Mouse (Mus musculus): ENCODE results near the gene Myoz1. TPM values are rescaled to one million over a fixed set of nuclear protein-coding genes. Genes with fewer than 3 reads are reported as not detected.
"Not testable (repeated sequence)": the region's sequence is repeated elsewhere in the genome, so short reads cannot be mapped to it uniquely, and the experiment has no call there.

The Myoz1 gene
- polyA plus RNA-seq (2016; fragmentation: Nextera tagmentation; extraction: Ambion mirVana): 0.45 and 0.63 TPM in 2 replicates

- Histone ChIP-seq H3K9me3 (no peaks in the 10 kb centered on the region), H3K9ac (no peak within 1 kb of the TSS), H3K4me1 (no peaks in the 10 kb centered on the region; the same call in 1 of the 2 replicates), H3K27ac (no peak within 1 kb of the TSS), H3K4me2 (replicated peaks) (no peak within 1 kb of the TSS), H3K27me3 (no peaks in the 10 kb centered on the region), H3K36me3 (no peaks in the 10 kb centered on the region), H3K4me3 (no peak within 1 kb of the TSS)
- 32% methylated on average over 11 of the region's 11 CpGs for WGBS
- no peak for ATAC-seq (ENCODE audit: insufficient number of reproducible peaks, insufficient read depth, low FRiP score, low TSS enrichment)
These were observed at the start of gene Myoz1 for GRCm38 (mm10) chr14:20656361-20656760. Gene Myoz1 (minus strand): TSS chr14:20656540.

DNA sequence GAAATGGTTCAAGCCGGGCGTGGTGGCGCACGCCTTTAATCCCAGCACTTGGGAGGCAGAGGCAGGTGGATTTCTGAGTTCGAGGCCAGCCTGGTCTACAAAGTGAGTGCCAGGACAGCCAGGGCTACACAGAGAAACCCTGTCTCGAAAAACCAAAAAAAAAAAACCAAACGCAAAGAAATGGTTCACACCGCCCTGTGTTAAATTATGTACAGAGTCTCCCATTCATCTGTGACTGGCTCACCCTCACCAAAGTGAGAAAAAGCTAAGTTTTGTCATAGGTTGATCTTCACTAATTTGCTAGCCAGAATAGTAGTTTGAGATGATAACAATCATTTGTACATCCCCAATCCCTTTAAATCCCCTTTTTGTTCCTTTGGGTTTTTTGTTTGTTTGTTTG, 47.1 kb upstream of the Myoz1 start:
- H3K9me3 ChIP-seq; ATAC-seq (ENCODE audit: insufficient number of reproducible peaks, insufficient read depth, low FRiP score, low TSS enrichment); H3K27me3 ChIP-seq: not testable (repeated sequence)
- H3K36me3 ChIP-seq: peaks cover 12% of the 10 kb centered on the region
- H3K4me2 ChIP-seq (replicated peaks): peak overlapping the region; percentile 59
- H3K4me3 ChIP-seq: peak overlapping the region; percentile 60
- peak overlapping the region; percentile 89 for H3K27ac ChIP-seq
- H3K9ac ChIP-seq: peak overlapping the region; percentile 73
- H3K4me1 ChIP-seq: peaks cover 13% of the 10 kb centered on the region
- WGBS: 12% methylated on average over 8 of the region's 8 CpGs

DNA sequence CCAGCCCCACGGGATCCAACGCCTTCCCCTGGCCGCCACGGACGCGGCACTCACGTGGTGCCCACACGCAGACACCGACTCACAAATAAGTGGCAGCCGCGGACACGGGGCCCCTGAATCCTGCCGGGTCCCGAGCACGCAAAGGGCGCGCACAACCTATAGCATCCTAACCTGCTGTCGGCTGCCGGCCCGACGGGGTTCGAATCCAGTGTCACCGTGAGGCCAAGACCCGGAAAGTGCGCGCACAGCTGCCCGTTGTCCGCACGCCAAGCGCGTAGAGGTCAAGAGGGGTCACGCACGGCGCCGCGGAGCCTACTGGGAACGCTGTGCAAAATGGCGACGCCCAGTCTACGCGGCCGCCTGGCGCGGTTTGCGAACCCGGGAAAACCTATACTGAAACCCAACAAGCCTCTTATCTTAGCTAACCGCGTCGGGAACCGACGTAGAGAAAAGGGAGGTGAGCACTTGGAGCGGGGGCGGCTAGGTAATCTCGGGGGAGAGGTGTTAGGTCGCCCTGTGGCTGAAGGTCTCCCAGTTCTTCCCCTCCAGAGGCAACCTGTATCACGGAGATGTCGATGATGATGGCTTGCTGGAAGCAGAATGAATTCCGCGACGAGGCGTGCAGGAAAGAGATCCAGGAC, 46.5 kb upstream of the Myoz1 start, which contains the start of gene Chchd1:
Gene Chchd1, plus strand, starts transcription at position 266 of the 641 bp plus-strand sequence.
- H3K4me2 ChIP-seq (replicated peaks): peak within 1 kb of the TSS; percentile 59
- H3K27me3 ChIP-seq: no peaks in the 10 kb centered on the region
- H3K4me3 ChIP-seq: peak within 1 kb of the TSS; percentile 60
- peaks cover 12% of the 10 kb centered on the region for H3K36me3 ChIP-seq
- H3K4me1 ChIP-seq: peaks cover 17% of the 10 kb centered on the region
- WGBS: under 1% methylated on average over 61 of the region's 61 CpGs
- no peaks in the 10 kb centered on the region for H3K9me3 ChIP-seq
- ATAC-seq (ENCODE audit: insufficient number of reproducible peaks, insufficient read depth, low FRiP score, low TSS enrichment): 0 out of 2 replicates have a peak, but pooled peaks have one; percentile 36
- H3K27ac ChIP-seq: peak within 1 kb of the TSS; percentile 89
- H3K9ac ChIP-seq: peak within 1 kb of the TSS; percentile 73

- ATAC-seq (ENCODE audit: insufficient number of reproducible peaks, insufficient read depth, low FRiP score, low TSS enrichment): 0 out of 2 replicates have a peak, but pooled peaks have one; percentile 18
- H3K4me3 ChIP-seq: peak overlapping the region; percentile 60
- no peaks in the 10 kb centered on the region for H3K27me3 ChIP-seq
- H3K36me3 ChIP-seq: peaks cover 12% of the 10 kb centered on the region
- H3K9ac ChIP-seq: peak overlapping the region; percentile 73
- peaks cover 20% of the 10 kb centered on the region for H3K4me1 ChIP-seq
- WGBS: 14% methylated on average over 15 of the region's 15 CpGs
- peak overlapping the region; percentile 89 for H3K27ac ChIP-seq
- peak overlapping the region; percentile 59 for H3K4me2 ChIP-seq (replicated peaks)
- H3K9me3 ChIP-seq: no peaks in the 10 kb centered on the region
These were observed 45.9 kb upstream of the Myoz1 start for GRCm38 (mm10) chr14:20702096-20702740.

DNA sequence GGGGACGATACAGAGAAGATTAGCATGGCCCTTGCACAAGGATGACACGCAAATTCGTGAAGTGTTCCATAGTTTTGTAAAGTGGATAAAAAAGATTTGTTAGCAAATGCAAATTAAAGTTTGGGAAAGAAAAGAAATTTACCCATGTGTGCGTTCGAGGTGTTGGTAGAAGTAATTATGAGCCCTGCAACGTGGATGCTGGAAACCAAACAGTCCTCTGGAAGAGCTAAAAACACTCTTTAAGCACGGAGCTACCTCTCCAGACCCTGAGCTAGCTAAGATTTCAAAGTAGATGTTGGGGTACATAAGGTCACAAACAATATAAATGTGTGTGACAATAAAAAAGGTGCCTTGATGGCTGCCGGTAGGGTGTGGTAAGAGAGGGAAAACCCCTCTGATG, 45.2 kb upstream of the Myoz1 start:
- 83% methylated on average over 8 of the region's 8 CpGs for WGBS
- H3K4me3 ChIP-seq: peak overlapping the region; percentile 60
- peaks cover 25% of the 10 kb centered on the region for H3K4me1 ChIP-seq
- no peak for ATAC-seq (ENCODE audit: insufficient number of reproducible peaks, insufficient read depth, low FRiP score, low TSS enrichment)
- H3K36me3 ChIP-seq: peaks cover 12% of the 10 kb centered on the region
- no peak overlapping the region for H3K27ac ChIP-seq
- H3K4me2 ChIP-seq (replicated peaks): peak overlapping the region; percentile 59
- H3K27me3 ChIP-seq: no peaks in the 10 kb centered on the region
- no peaks in the 10 kb centered on the region for H3K9me3 ChIP-seq
- 0 out of 2 replicates have a peak overlapping the region, but pooled peaks have one; percentile 25 for H3K9ac ChIP-seq

GRCm38 (mm10) chr14:20700362-20700761, 44.0 kb upstream of the Myoz1 start:
- Histone ChIP-seq H3K4me3 (no peak overlapping the region), H3K27ac (no peak overlapping the region), H3K27me3 (no peaks in the 10 kb centered on the region), H3K9me3 (no peaks in the 10 kb centered on the region), H3K4me2 (replicated peaks) (no peak overlapping the region), H3K4me1 (peaks cover 34% of the 10 kb centered on the region), H3K9ac (peak overlapping the region; percentile 24; the same call in 1 of the 2 replicates), H3K36me3 (peaks cover 12% of the 10 kb centered on the region)
- ATAC-seq (ENCODE audit: insufficient number of reproducible peaks, insufficient read depth, low FRiP score, low TSS enrichment): no peak
- 83% methylated on average over 3 of the region's 3 CpGs for WGBS

DNA sequence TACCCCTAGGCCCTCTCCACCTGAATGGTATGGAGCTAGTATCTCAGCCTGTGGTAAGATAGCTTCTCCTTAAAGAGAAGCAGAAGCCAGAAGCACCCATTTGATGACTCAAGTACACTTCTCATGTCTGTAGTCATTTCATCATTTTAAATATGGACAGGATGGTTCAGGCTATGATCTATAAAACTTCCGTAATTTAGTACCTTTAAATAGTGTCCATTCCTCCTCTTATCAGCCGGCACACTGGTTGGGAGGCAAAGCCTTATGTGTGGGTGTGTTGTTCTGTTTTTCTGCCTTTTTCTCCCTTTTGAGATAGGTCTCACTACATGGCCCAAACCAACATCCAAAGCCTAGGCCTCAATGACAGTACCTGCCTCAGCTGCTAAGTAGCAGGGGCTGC, 42.2 kb upstream of the Myoz1 start:
- H3K27ac ChIP-seq: no peak overlapping the region
- WGBS: 83% methylated on average over 2 of the region's 2 CpGs
- no peak for ATAC-seq (ENCODE audit: insufficient number of reproducible peaks, insufficient read depth, low FRiP score, low TSS enrichment)
- no peaks in the 10 kb centered on the region for H3K9me3 ChIP-seq
- H3K4me2 ChIP-seq (replicated peaks): no peak overlapping the region
- peaks cover 8% of the 10 kb centered on the region for H3K36me3 ChIP-seq
- H3K27me3 ChIP-seq: no peaks in the 10 kb centered on the region
- peaks cover 36% of the 10 kb centered on the region for H3K4me1 ChIP-seq
- no peak overlapping the region for H3K9ac ChIP-seq
- no peak overlapping the region for H3K4me3 ChIP-seq

- WGBS: 14% methylated on average over 1 of the region's 1 CpGs
- H3K4me3 ChIP-seq: peak overlapping the region; percentile 86
- no peak for ATAC-seq (ENCODE audit: insufficient number of reproducible peaks, insufficient read depth, low FRiP score, low TSS enrichment)
- peak overlapping the region; percentile 32; the same call in 1 of the 2 replicates for H3K9ac ChIP-seq
- H3K9me3 ChIP-seq: no peaks in the 10 kb centered on the region
- peak overlapping the region; percentile 85 for H3K4me2 ChIP-seq (replicated peaks)
- no peak overlapping the region for H3K27ac ChIP-seq
- peaks cover 35% of the 10 kb centered on the region for H3K4me1 ChIP-seq
- H3K27me3 ChIP-seq: no peaks in the 10 kb centered on the region
- peaks cover 23% of the 10 kb centered on the region for H3K36me3 ChIP-seq
These were observed 40.6 kb upstream of the Myoz1 start for GRCm38 (mm10) chr14:20696986-20697385.

- 12% methylated on average over 27 of the region's 27 CpGs for WGBS
- Histone ChIP-seq H3K9me3 (no peaks in the 10 kb centered on the region), H3K9ac (peak overlapping the region; percentile 80), H3K4me3 (peak overlapping the region; percentile 86), H3K36me3 (peaks cover 34% of the 10 kb centered on the region), H3K4me1 (peaks cover 27% of the 10 kb centered on the region), H3K27ac (peak overlapping the region; percentile 98), H3K27me3 (no peaks in the 10 kb centered on the region), H3K4me2 (replicated peaks) (peak overlapping the region; percentile 85)
- ATAC-seq (ENCODE audit: insufficient number of reproducible peaks, insufficient read depth, low FRiP score, low TSS enrichment): no peak
These were observed 39.6 kb upstream of the Myoz1 start for GRCm38 (mm10) chr14:20695761-20696520.

- ATAC-seq (ENCODE audit: insufficient number of reproducible peaks, insufficient read depth, low FRiP score, low TSS enrichment): peak; percentile 92
- peaks cover 27% of the 10 kb centered on the region for H3K4me1 ChIP-seq
- WGBS: under 1% methylated on average over 111 of the region's 111 CpGs
- peak within 1 kb of the TSS; percentile 98 for H3K27ac ChIP-seq
- no peaks in the 10 kb centered on the region for H3K9me3 ChIP-seq
- H3K36me3 ChIP-seq: peaks cover 42% of the 10 kb centered on the region
- peak within 1 kb of the TSS; percentile 86 for H3K4me3 ChIP-seq
- H3K9ac ChIP-seq: peak within 1 kb of the TSS; percentile 80
- H3K27me3 ChIP-seq: no peaks in the 10 kb centered on the region
- peak within 1 kb of the TSS; percentile 85 for H3K4me2 ChIP-seq (replicated peaks)
These were observed 38.8 kb upstream of the Myoz1 start, which contains the start of gene Fut11 for GRCm38 (mm10) chr14:20694884-20695760. Gene Fut11 (plus strand): TSS chr14:20694968.

All from embryonic facial prominence, embryonic 12.5 days (tissue).